Comparison of ENCODE assay signal across 25 mouse cellular contexts in the genomic region with DNA sequence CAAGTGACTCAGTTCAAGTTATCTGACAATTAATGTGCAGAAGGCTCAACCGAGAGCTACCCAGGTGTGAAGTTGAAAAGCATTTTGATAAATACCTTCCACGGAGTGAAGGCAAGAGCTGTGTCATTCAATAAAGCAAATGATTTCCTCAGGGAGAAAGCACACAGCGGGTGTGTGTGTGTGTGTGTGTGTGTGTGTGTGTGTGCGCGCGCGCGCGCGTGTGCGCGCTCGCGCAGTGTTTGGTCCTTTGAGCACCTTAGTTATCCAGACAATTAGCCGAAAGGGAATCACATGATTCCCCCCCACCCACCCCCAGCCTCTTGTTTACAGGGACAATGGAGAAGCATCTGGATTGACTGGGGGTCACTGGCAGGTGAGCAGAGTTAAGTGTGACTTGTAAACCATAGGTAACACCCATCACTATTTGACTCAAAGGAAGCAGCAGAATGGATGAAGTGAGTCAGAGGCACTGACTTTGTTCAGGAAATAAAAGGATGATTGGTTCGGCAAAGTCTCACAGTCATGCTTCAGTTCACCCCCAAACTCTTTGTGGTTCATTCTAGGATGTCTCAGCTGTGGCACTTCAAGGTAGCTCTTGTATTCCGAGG. TPM values are rescaled to one million over a fixed set of nuclear protein-coding genes. Genes with fewer than 3 reads are reported as not detected.
DNase-seq lines count a peak whose midpoint lies in the region; ATAC-seq and TF ChIP-seq lines count a peak whose summit lies in the region.
"Had no signal": no experiment of that assay in that cellular context is flagged by ENCODE, and none has a peak within 500 bp of the region (broad histone marks: within the 10 kb centered on the region; RNA-seq: fewer than 3 reads in every experiment).

No protein-coding gene starts in this region.

- no peaks in the 10 kb centered on the region for H3K36me3 ChIP-seq in forebrain, embryonic 14.5 days (ENCODE audit: control insufficient read depth, insufficient read depth, low read length)
- no peaks in the 10 kb centered on the region for H3K36me3 ChIP-seq in forebrain, embryonic 10.5 days (replicated peaks)
- H3K36me3 ChIP-seq in hindbrain, embryonic 13.5 days = no peaks in the 10 kb centered on the region
- H3K36me3 ChIP-seq in midbrain, postnatal 0 days (ENCODE audit: insufficient read depth, low read length) = no peaks in the 10 kb centered on the region
- H3K36me3 ChIP-seq: intestine, embryonic 15.5 days; limb, embryonic 12.5 days had no signal

- no peak for TF ChIP-seq CTCF in midbrain, postnatal 0 days (IDR thresholded peaks at IDR 0.05)

- H3K4me2 ChIP-seq in forebrain, embryonic 14.5 days (ENCODE audit: low read length) = no peak overlapping the region
- H3K4me2 ChIP-seq in hindbrain, embryonic 13.5 days = peak overlapping the region; percentile 40
- H3K4me2 ChIP-seq in midbrain, postnatal 0 days (ENCODE audit: low read depth, low read length, poor library complexity, severe bottlenecking) = peak overlapping the region; percentile 30
- H3K4me2 ChIP-seq: intestine, embryonic 15.5 days; limb, embryonic 12.5 days had no signal

- no peak overlapping the region for H3K9ac ChIP-seq in forebrain, embryonic 14.5 days (ENCODE audit: low read length)
- no peak overlapping the region for H3K9ac ChIP-seq in hindbrain, embryonic 13.5 days
- no peak overlapping the region for H3K9ac ChIP-seq in midbrain, postnatal 0 days (replicated peaks; ENCODE audit: low read length, poor library complexity, severe bottlenecking)
- H3K9ac ChIP-seq: intestine, embryonic 15.5 days; limb, embryonic 12.5 days; liver, embryonic 14.5 days had no signal

- no peak overlapping the region for H3K27ac ChIP-seq in forebrain, embryonic 14.5 days (ENCODE audit: low read depth, low read length)
- no peak overlapping the region for H3K27ac ChIP-seq in forebrain, embryonic 10.5 days
- peak overlapping the region; percentile 69 for H3K27ac ChIP-seq in hindbrain, embryonic 13.5 days
- no peak overlapping the region for H3K27ac ChIP-seq in midbrain, postnatal 0 days (ENCODE audit: low read depth, low read length)
- H3K27ac ChIP-seq: intestine, embryonic 15.5 days; kidney, postnatal 0 days; layer of hippocampus, adult 2 months; limb, embryonic 12.5 days; liver, embryonic 14.5 days; stomach, postnatal 0 days had no signal

- H3K27me3 ChIP-seq in forebrain, embryonic 14.5 days (replicated peaks; ENCODE audit: control insufficient read depth, insufficient read depth, low read length) = no peaks in the 10 kb centered on the region
- no peaks in the 10 kb centered on the region for H3K27me3 ChIP-seq in forebrain, embryonic 10.5 days (ENCODE audit: poor library complexity, severe bottlenecking)
- H3K27me3 ChIP-seq in hindbrain, embryonic 13.5 days = no peaks in the 10 kb centered on the region
- H3K27me3 ChIP-seq in midbrain, postnatal 0 days (ENCODE audit: insufficient read depth, low read length) = no peaks in the 10 kb centered on the region
- H3K27me3 ChIP-seq: intestine, embryonic 15.5 days; limb, embryonic 12.5 days had no signal

- ATAC-seq in forebrain, embryonic 14.5 days = no peak
- ATAC-seq in hindbrain, embryonic 13.5 days (ENCODE audit: low FRiP score) = peak; percentile 82
- peak; percentile 63 for ATAC-seq in midbrain, postnatal 0 days (ENCODE audit: low FRiP score)
- ATAC-seq: intestine, embryonic 15.5 days had no signal

- no peak overlapping the region for H3K4me3 ChIP-seq in forebrain, embryonic 14.5 days (ENCODE audit: low read depth, low read length)
- H3K4me3 ChIP-seq in forebrain, embryonic 10.5 days = no peak overlapping the region
- H3K4me3 ChIP-seq in hindbrain, embryonic 13.5 days = peak overlapping the region; percentile 10
- peak overlapping the region; percentile 14; the same call in 1 of the 2 replicates for H3K4me3 ChIP-seq in midbrain, postnatal 0 days (ENCODE audit: low read depth, low read length)
- H3K4me3 ChIP-seq: intestine, embryonic 15.5 days; layer of hippocampus, adult 2 months; limb, embryonic 12.5 days had no signal

- WGBS in forebrain, embryonic 14.5 days = 78% methylated on average over 17 of the region's 17 CpGs
- WGBS in forebrain, embryonic 10.5 days = 88% methylated on average over 17 of the region's 17 CpGs
- WGBS in hindbrain, embryonic 13.5 days = 57% methylated on average over 17 of the region's 17 CpGs
- 75% methylated on average over 17 of the region's 17 CpGs for WGBS in midbrain, postnatal 0 days

- H3K9me3 ChIP-seq in forebrain, embryonic 14.5 days (replicated peaks; ENCODE audit: control insufficient read depth, low read length) = no peaks in the 10 kb centered on the region
- no peaks in the 10 kb centered on the region; the same call in 1 of the 2 replicates for H3K9me3 ChIP-seq in forebrain, embryonic 10.5 days
- H3K9me3 ChIP-seq in hindbrain, embryonic 13.5 days = no peaks in the 10 kb centered on the region
- H3K9me3 ChIP-seq in midbrain, postnatal 0 days (ENCODE audit: low read length) = no peaks in the 10 kb centered on the region
- H3K9me3 ChIP-seq: intestine, embryonic 15.5 days; limb, embryonic 12.5 days had no signal

- peak; percentile 17 for DNase-seq in forebrain, embryonic 14.5 days (ENCODE audit: low spot score)
- DNase-seq in forebrain, embryonic 10.5 days (ENCODE audit: extremely low spot score, low spot score) = no peak
- peak; percentile 71 for DNase-seq in ES-CJ7 (ENCODE audit: low read depth, low spot score)
- DNase-seq in midbrain, postnatal 0 days (ENCODE audit: low spot score) = no peak
- DNase-seq in lung, postnatal 36 days = no peak
- DNase-seq in thymus, postnatal 25 days = no peak
- DNase-seq in ovary, postnatal 36 days (ENCODE audit: low spot score) = no peak
- DNase-seq: adrenal gland, postnatal 25 days; B cell, adult 2 months; cerebellum, adult 9-11 months; embryo, embryonic 11 days; lung, postnatal 14 days; right cerebral cortex, postnatal 14 days; thymus, postnatal 36 days had no signal

- H3K4me1 ChIP-seq in forebrain, embryonic 14.5 days (ENCODE audit: control insufficient read depth, insufficient read depth, low read length) = no peaks in the 10 kb centered on the region
- peaks cover 9% of the 10 kb centered on the region; the same call in 1 of the 2 replicates for H3K4me1 ChIP-seq in forebrain, embryonic 10.5 days
- peaks cover 5% of the 10 kb centered on the region for H3K4me1 ChIP-seq in hindbrain, embryonic 13.5 days (replicated peaks)
- H3K4me1 ChIP-seq in midbrain, postnatal 0 days (ENCODE audit: insufficient read depth, low read length) = no peaks in the 10 kb centered on the region
- H3K4me1 ChIP-seq: intestine, embryonic 15.5 days; limb, embryonic 12.5 days had no signal

RNA-seq across cellular contexts. Expression of a gene that starts 50.7 kb away (rescaled TPM):
- 0.52 and 0.62 TPM in 2 replicates for polyA plus RNA-seq in forebrain, embryonic 14.5 days (2014; fragmentation: Nextera tagmentation; extraction: Ambion mirVana)
- polyA plus RNA-seq in forebrain, embryonic 10.5 days (2016; fragmentation: Nextera tagmentation; extraction: Ambion mirVana) = 0.71 TPM in 1 of 2 replicates, not detected in the other
- 1.3 and 1.7 TPM in 2 replicates for polyA plus RNA-seq in hindbrain, embryonic 13.5 days (2015; fragmentation: Nextera tagmentation; extraction: Ambion mirVana)
- total RNA-seq in midbrain, postnatal 0 days (2014; rRNA removed) = 0.82 and 0.94 TPM in 2 replicates
- 3.5 and 4.0 TPM in 2 replicates for polyA plus RNA-seq in midbrain, postnatal 0 days (2015; fragmentation: Nextera tagmentation; extraction: Ambion mirVana)
- total RNA-seq: adrenal gland, postnatal 25 days; gastrocnemius, adult 18-20 months; heart, adult 8-10 months; MEL had no signal
- polyA plus RNA-seq: heart, postnatal 0 days; limb, embryonic 12.5 days; liver, embryonic 14.5 days; stomach, postnatal 0 days had no signal

Comparison
In these comparisons a context has a peak if more than half of its experiments do, and no peak if none do; other contexts are left out.
1. DNase-seq: peak in forebrain, embryonic 14.5 days (single experiment) and ES-CJ7 (single experiment); none in forebrain, embryonic 10.5 days (single experiment), midbrain, postnatal 0 days (single experiment), lung, postnatal 36 days (single experiment), thymus, postnatal 25 days (single experiment) and ovary, postnatal 36 days (single experiment).
2. H3K4me3 ChIP-seq: peak in hindbrain, embryonic 13.5 days (single experiment) and midbrain, postnatal 0 days (single experiment); none in forebrain, embryonic 14.5 days (single experiment) and forebrain, embryonic 10.5 days (single experiment).